Mouse (Mus musculus): Measurements from ENCODE around the gene Rpl36a. TPM values are rescaled to one million over a fixed set of nuclear protein-coding genes. Genes with fewer than 3 reads are reported as not detected.
A peak's percentile ranks its signal among the peaks of the same experiment; 100 is the strongest.

Rpl36a gene
- 100 to 1,000 TPM; 186 TPM for total RNA-seq (2021)

GRCm38 (mm10) chrX:134585103-134586002 is at the start of gene Rpl36a:
Gene Rpl36a (plus strand): TSS chrX:134585654.
- intact Hi-C loops (cut with DNase I): no loop called here
- peak; percentile 93 for DNase-seq

- DNase-seq: peak in 1 of 2 experiments; percentile 3
- intact Hi-C loops (cut with DNase I): loop anchor here (5.0 kb wide), 1 partner anchor 43 kb away; the partner anchor contains the start of gene Btk
Observed at GRCm38 (mm10) chrX:134539795-134540194, 45.7 kb upstream of the Rpl36a start.

- peak in 1 of 2 experiments; percentile 5 for DNase-seq
- intact Hi-C loops (cut with DNase I): loop anchor here (5.0 kb wide), 1 partner anchor 42 kb away; the partner anchor contains the start of gene Btk
Observed at GRCm38 (mm10) chrX:134540414-134541135, 44.9 kb upstream of the Rpl36a start.

- intact Hi-C loops (cut with DNase I): loop anchor here (5.0 kb wide), 1 partner anchor 41 kb away; the partner anchor contains the start of gene Btk
Observed at GRCm38 (mm10) chrX:134541145-134541954, 44.1 kb upstream of the Rpl36a start, which contains the start of gene Timm8a1. Gene Timm8a1 (minus strand): TSS chrX:134541865.

GRCm38 (mm10) chrX:134541955-134542308 is 43.5 kb upstream of the Rpl36a start:
- DNase-seq: no peak
- intact Hi-C loops (cut with DNase I): loop anchor here (5.0 kb wide), 1 partner anchor 40 kb away; the partner anchor contains the start of gene Btk

More at GRCm38 (mm10) chrX:134541145-134541954, 44.1 kb upstream of the Rpl36a start, which contains the start of gene Timm8a1:
- DNase-seq: peak; percentile 71 to 74

- DNase-seq: no peak
- intact Hi-C loops (cut with DNase I): no loop called here
Observed at GRCm38 (mm10) chrX:134547330-134547729, 38.1 kb upstream of the Rpl36a start.

GRCm38 (mm10) chrX:134550903-134551302 is 34.6 kb upstream of the Rpl36a start:
- intact Hi-C loops (cut with DNase I): no loop called here
- DNase-seq: peak; percentile 33 to 54

- DNase-seq: no peak
- intact Hi-C loops (cut with DNase I): no loop called here
Observed at GRCm38 (mm10) chrX:134553326-134553725, 32.1 kb upstream of the Rpl36a start.

- intact Hi-C loops (cut with DNase I): no loop called here
- no peak for DNase-seq
Observed at GRCm38 (mm10) chrX:134554425-134554824, 31.0 kb upstream of the Rpl36a start.

GRCm38 (mm10) chrX:134564326-134564725 is 21.1 kb upstream of the Rpl36a start:
- no peak for DNase-seq
- intact Hi-C loops (cut with DNase I): no loop called here

- DNase-seq: no peak
- intact Hi-C loops (cut with DNase I): no loop called here
Observed at GRCm38 (mm10) chrX:134566536-134567222, 18.8 kb upstream of the Rpl36a start.

- intact Hi-C loops (cut with DNase I): no loop called here
Observed at GRCm38 (mm10) chrX:134577896-134578295, 7.6 kb upstream of the Rpl36a start.

GRCm38 (mm10) chrX:134580528-134581305 is 4.7 kb upstream of the Rpl36a start:
- DNase-seq: no peak
- intact Hi-C loops (cut with DNase I): loop anchor here (5.0 kb wide), 1 partner anchor 38 kb away; the partner anchor contains the start of gene Timm8a1

More at GRCm38 (mm10) chrX:134577896-134578295, 7.6 kb upstream of the Rpl36a start:
- no peak for DNase-seq

GRCm38 (mm10) chrX:134582270-134582669 is 3.2 kb upstream of the Rpl36a start:
- DNase-seq: no peak
- intact Hi-C loops (cut with DNase I): loop anchor here (5.0 kb wide), 1 partner anchor 40 kb away; the partner anchor contains the start of gene Timm8a1

- intact Hi-C loops (cut with DNase I): loop anchor here (5.0 kb wide), 1 partner anchor 41 kb away; the partner anchor contains the start of gene Timm8a1
- no peak for DNase-seq
Observed at GRCm38 (mm10) chrX:134582888-134583669, 2.4 kb upstream of the Rpl36a start, which contains the start of gene Btk. Gene Btk (minus strand): TSS chrX:134583570.

GRCm38 (mm10) chrX:134586447-134586846 is 993 bp downstream of the Rpl36a start:
- no peak for DNase-seq
- intact Hi-C loops (cut with DNase I): no loop called here

GRCm38 (mm10) chrX:134588261-134588660 is 2.8 kb downstream of the Rpl36a start:
- DNase-seq: no peak
- intact Hi-C loops (cut with DNase I): no loop called here

GRCm38 (mm10) chrX:134588997-134589396 is 3.5 kb downstream of the Rpl36a start:
- no peak for DNase-seq
- intact Hi-C loops (cut with DNase I): no loop called here

All from heart, postnatal 10 days (tissue).